Mouse (Mus musculus) erythroblast, adult 5-6 weeks (primary cell): ENCODE results near the gene Ubl4a. TPM values are rescaled to one million over a fixed set of nuclear protein-coding genes. Genes with fewer than 3 reads are reported as not detected.
"Not testable (repeated sequence)": the region's sequence is repeated elsewhere in the genome, so short reads cannot be mapped to it uniquely, and the experiment has no call there.

ENCODE experiments used
- ATAC-seq: replicated peaks from 2 replicates; pipeline ENCODE4 v1.8.0; 2016; ENCODE audit warnings: moderate number of reproducible peaks, mild to moderate bottlenecking, moderate TSS enrichment, inconsistent platforms; ENCODE audit not compliant: poor library complexity, low FRiP score, severe bottlenecking
- total RNA-seq, 2 experiments: library from RNA; stranded (forward) in 1 of 2; stranded (reverse) in 1 of 2; fragments of 150-400 nt in 1 of 2; fragments of 200-764, 138-1000 nt in 1 of 2; gene quantifications; 2 replicates each; pipeline versions ENCODE4 v1.2.3 to v1.2.4; 2015 to 2017; ENCODE audit warnings: low replicate concordance in 2 of 2

Gene Ubl4a
- total RNA-seq (2015; ENCODE audit: low replicate concordance), result 4.0 and 15.0 TPM in 2 replicates
- total RNA-seq (2017; ENCODE audit: low replicate concordance), result 3.4 and 6.7 TPM in 2 replicates

- ATAC-seq, result peak; percentile 96
Observed at GRCm38 (mm10) chrX:74372888-74373549, at the start of gene Ubl4a, which contains the start of gene Slc10a3. Ubl4a (minus strand) TSS chrX:74373218. Slc10a3 (minus strand) TSS chrX:74373349.

- ATAC-seq, result peak; percentile 90
Observed at GRCm38 (mm10) chrX:74413377-74413776, 40.4 kb upstream of the Ubl4a start.

GRCm38 (mm10) chrX:74408340-74408739 is 35.3 kb upstream of the Ubl4a start:
- ATAC-seq, result no peak

GRCm38 (mm10) chrX:74400136-74400535 is 27.1 kb upstream of the Ubl4a start:
- ATAC-seq, result no peak

GRCm38 (mm10) chrX:74392535-74393443 is 19.8 kb upstream of the Ubl4a start, which contains the start of the genes Fam3a and Ikbkg:
Fam3a (minus strand) TSS chrX:74393272.
Ikbkg (plus strand) TSS chrX:74393290.
- ATAC-seq, result peak; percentile 100

GRCm38 (mm10) chrX:74388153-74388552 is 15.1 kb upstream of the Ubl4a start:
- no peak for ATAC-seq

- peak; percentile 65 for ATAC-seq
Observed at GRCm38 (mm10) chrX:74384451-74384850, 11.4 kb upstream of the Ubl4a start.

- peak; percentile 70 for ATAC-seq
Observed at GRCm38 (mm10) chrX:74368209-74368909, 4.7 kb downstream of the Ubl4a start.

- no peak; the same call in 1 of the 2 replicates for ATAC-seq
Observed at GRCm38 (mm10) chrX:74367512-74367911, 5.5 kb downstream of the Ubl4a start.

- no peak for ATAC-seq
Observed at GRCm38 (mm10) chrX:74359171-74359570, 13.8 kb downstream of the Ubl4a start.

- not testable (repeated sequence) for ATAC-seq
Observed at GRCm38 (mm10) chrX:74357069-74357468, 15.9 kb downstream of the Ubl4a start.

- ATAC-seq, result peak; percentile 99
Observed at GRCm38 (mm10) chrX:74353467-74353770, 19.6 kb downstream of the Ubl4a start, which contains the start of gene Lage3. Lage3 (minus strand) TSS chrX:74353618.

- ATAC-seq, result peak; percentile 60
Observed at GRCm38 (mm10) chrX:74352645-74353466, 20.2 kb downstream of the Ubl4a start.

- no peak for ATAC-seq
Observed at GRCm38 (mm10) chrX:74330166-74330930, 42.7 kb downstream of the Ubl4a start.

GRCm38 (mm10) chrX:74329215-74329671 is 43.8 kb downstream of the Ubl4a start:
- no peak for ATAC-seq

- ATAC-seq, result peak; percentile 69; the same call in 1 of the 2 replicates
Observed at GRCm38 (mm10) chrX:74328725-74329161, 44.3 kb downstream of the Ubl4a start, which contains the start of gene Plxna3. Plxna3 (plus strand) TSS chrX:74329066.
